Mouse (Mus musculus) mature B cell (primary cell): ENCODE measurements around the gene Abhd14b.
"Not testable (repeated sequence)": the region's sequence is repeated elsewhere in the genome, so short reads cannot be mapped to it uniquely, and the experiment has no call there.

Experiments used
- in situ Hi-C: fragments of 300-500 bp; cut with MboI; formaldehyde crosslinking; loops from 2 replicates; pipeline ENCODE4 v1.14.3; 2019

The Abhd14b gene

GRCm38 (mm10) chr9:106476002-106476923, 29.0 kb downstream of the Abhd14b start:
- in situ Hi-C loops = no loop called here

- in situ Hi-C loops = no loop called here
Measured at GRCm38 (mm10) chr9:106476924-106477484, 29.7 kb downstream of the Abhd14b start, which contains the start of gene Parp3. Gene Parp3, minus strand, starts transcription at chr9:106476949.

GRCm38 (mm10) chr9:106477649-106478048, 30.4 kb downstream of the Abhd14b start:
- in situ Hi-C loops = no loop called here

GRCm38 (mm10) chr9:106478101-106478500, 30.8 kb downstream of the Abhd14b start:
- in situ Hi-C loops = no loop called here

DNA sequence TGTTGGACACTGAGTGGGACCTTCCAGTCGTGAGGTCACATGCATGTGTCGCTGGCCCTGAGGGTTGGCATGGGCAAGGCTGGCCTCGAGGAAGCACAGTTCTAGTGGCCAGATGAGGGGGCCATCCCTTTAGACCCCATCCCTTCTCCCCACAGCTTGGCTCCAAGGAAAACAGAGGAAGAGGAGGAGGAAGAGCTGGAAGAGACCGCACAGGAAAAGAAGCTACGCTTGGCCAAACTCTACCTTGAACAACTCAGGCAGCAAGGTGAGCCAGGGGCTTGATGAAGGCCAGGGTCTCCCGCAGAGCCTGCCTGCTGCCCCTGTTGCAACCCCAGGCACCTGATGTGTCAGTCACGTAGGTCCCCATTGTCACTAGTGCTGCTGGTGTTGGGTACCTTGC, 33.3 kb downstream of the Abhd14b start:
- in situ Hi-C loops = no loop called here

DNA sequence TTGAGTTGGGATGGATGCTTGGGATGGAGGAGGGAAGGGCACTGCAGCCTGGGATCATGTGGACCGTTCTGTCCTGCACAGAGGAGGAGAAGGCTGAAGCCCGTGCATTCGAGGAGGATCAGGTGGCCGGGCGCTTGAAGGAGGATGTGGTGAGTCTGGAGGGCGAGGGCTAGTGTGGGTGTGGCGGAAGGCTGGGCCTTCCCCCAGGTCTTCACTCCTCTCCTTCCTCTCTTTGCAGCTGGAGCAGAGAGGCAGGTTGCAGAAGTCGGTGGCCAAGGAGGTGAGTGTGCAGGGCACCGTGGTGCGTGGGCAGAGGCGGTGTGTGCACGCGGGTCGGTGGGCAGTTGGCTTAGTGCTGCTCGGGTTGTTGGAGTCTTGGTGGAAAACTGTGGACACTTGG, 33.8 kb downstream of the Abhd14b start:
- in situ Hi-C loops = no loop called here

DNA sequence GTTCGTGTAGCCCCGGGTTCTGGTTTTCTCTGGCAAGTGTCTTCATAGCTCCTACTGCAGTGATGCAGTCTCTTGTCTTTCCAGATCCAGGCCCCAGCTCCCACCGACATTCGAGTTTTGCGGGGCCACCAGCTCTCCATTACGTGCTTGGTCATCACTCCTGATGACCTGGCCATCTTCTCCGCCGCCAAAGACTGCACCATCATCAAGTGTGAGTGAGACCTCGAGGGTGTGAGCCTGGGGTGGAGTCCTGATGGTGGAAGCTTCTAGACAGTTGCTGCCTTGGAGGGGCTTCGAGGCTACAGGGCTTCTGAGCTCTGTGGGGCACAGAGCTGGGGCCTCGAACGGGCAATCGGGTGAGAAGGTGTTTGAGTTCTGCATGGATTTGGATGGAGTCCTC, 34.4 kb downstream of the Abhd14b start:
- in situ Hi-C loops = no loop called here

GRCm38 (mm10) chr9:106482578-106483115, 35.4 kb downstream of the Abhd14b start:
- in situ Hi-C loops = no loop called here

DNA sequence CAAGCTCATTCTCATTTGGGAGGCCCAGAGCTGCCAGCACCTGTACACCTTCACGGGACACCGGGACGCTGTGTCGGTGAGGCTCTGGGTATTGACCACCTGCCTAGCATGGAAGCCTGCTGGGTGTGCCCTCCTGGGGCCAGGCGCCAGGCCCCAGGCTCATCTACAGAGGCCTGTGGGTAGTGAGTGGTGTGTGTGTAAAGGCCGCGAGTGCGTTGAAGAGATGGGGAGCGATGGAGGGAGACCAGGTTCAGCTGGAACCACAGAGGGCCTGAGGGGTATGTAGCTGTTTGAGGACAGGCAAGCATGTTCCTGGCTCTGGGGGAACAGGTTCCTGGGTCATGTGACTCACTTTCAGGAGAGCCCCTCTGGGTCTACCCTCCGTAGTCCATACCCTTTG, 35.9 kb downstream of the Abhd14b start:
- in situ Hi-C loops = no loop called here

- in situ Hi-C loops = no loop called here
Measured at GRCm38 (mm10) chr9:106483606-106484005, 36.3 kb downstream of the Abhd14b start.

DNA sequence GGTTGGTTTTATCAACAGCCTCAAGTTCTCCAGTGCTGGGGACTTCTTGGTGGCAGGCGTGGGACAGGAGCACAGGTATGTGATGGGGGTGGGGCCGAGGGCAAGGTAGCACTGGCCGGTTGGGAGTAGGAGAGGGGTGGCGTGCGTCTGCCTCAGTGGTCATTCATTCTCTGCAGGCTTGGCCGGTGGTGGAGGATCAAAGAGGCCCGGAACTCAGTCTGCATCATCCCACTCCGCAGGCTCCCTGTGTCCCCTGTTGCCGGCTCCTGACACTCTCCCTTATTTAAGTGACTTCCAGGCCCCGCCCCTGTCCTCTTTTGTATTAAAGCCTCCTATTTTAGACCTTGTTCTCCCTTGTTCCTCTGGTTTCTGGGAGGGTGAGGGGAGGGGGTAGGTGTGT, 37.8 kb downstream of the Abhd14b start:
- in situ Hi-C loops = no loop called here

DNA sequence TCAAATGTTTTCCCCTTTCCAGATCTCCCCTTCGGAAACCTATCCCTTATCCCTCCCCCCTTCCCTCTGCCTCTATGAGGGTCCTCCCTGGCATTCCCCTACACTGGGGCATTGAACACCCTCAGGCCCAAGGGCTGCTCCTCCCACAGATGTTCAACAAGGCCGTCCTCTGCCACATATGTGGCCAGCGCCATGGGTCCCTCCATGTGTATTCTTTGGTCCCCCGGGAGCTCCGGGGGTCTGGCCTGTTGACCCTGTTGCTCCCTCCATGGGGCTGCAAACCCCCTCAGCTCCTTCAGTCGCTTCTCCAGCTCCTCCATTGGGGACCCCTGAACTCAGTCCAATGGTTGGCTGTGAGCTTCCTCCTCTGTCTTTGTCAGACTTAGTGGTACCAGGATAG, 40.3 kb downstream of the Abhd14b start:
- in situ Hi-C loops = not testable (repeated sequence)

GRCm38 (mm10) chr9:106499667-106500066, 52.4 kb downstream of the Abhd14b start, which contains the start of gene Iqcf1:
Gene Iqcf1, plus strand, starts transcription at chr9:106499967.
- in situ Hi-C loops = no loop called here

- in situ Hi-C loops = no loop called here
Measured at GRCm38 (mm10) chr9:106501846-106502245, 54.6 kb downstream of the Abhd14b start.
